ENCODE assay signal across 20 mouse cellular contexts in the genomic region with DNA sequence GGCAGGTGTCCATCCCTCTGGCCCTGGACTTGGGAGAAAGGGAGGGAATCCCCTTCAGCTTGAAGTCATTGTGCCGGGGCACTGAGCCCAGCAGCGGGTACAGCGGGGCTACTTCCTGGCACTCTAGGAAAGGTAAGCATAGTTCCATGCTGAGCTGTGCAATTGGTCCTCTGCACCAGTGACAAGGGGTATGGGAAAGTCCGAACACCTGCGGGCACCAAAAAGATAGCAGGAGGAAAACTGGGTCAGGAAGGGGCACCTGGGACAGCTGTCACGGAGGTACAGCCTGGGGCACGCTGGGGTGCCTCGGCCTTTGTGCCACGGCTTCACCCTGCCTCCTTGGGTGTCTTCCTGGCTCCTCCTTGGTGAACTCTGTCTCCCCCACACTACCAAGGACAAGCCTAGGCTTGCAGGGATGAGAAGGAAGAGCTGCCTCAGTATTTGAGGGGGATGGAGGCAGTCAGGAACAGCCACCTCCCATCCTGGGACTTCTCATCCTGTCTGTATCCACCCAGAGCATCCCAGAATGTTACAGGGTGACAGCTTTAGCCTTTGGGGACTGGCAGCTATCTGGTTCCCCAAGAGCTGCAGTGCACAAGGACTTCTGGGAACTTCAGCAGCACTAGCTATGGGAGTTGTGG. TPM values are rescaled to one million over a fixed set of nuclear protein-coding genes. Genes with fewer than 3 reads are reported as not detected.
DNase-seq lines count a peak whose midpoint lies in the region; ATAC-seq and TF ChIP-seq lines count a peak whose summit lies in the region.
"Had no signal": no experiment of that assay in that cellular context is flagged by ENCODE, and none has a peak within 500 bp of the region (broad histone marks: within the 10 kb centered on the region; RNA-seq: fewer than 3 reads in every experiment).

No protein-coding gene starts in this region.

- H3K4me1 ChIP-seq in kidney, embryonic 15.5 days = peaks cover 61% of the 10 kb centered on the region
- peaks cover 0 to 22% of the 10 kb centered on the region in 2 experiments; a peak in 3 of 4 replicates for H3K4me1 ChIP-seq in MEL (ENCODE audit: control insufficient read depth in 1 of 2, insufficient read depth in 2 of 2, low read length in 2 of 2)

- DNase-seq in kidney, adult 8-10 months = no peak
- DNase-seq in MEL (ENCODE audit: low read depth, low spot score) = no peak
- peak; percentile 71 for DNase-seq in induced T-regulatory cell, adult 2 months (ENCODE audit: low read depth)
- DNase-seq in thymus, postnatal 36 days = peak; percentile 49 to 64
- DNase-seq in layer of hippocampus, postnatal 10 days (ENCODE audit: low spot score in 2 of 2) = no peak
- DNase-seq in cerebellum, postnatal 4 days (ENCODE audit: low spot score in 2 of 2) = no peak
- DNase-seq in heart, adult 11 months = no peak
- DNase-seq: adrenal gland, adult 2 months; B cell, adult 2 months; cerebellum, adult 8-10 months; gastrocnemius, postnatal 25 days; heart, postnatal 4 days; kidney, postnatal 10 days; left cerebral cortex, postnatal 4 days; lung, embryonic 14.5 days; right cerebral cortex, postnatal 4 days had no signal

- no peak for TF ChIP-seq CTCF in MEL (IDR thresholded peaks at IDR 0.05 in 2 of 3, conservative IDR thresholded peaks at IDR 0.05 in 1 of 3; ENCODE audit: control insufficient read depth in 1 of 3, insufficient read depth in 1 of 3, low read depth in 2 of 3, low read length in 3 of 3, poor library complexity in 1 of 3, severe bottlenecking in 1 of 3)

- no peaks in the 10 kb centered on the region for H3K36me3 ChIP-seq in kidney, embryonic 15.5 days
- peaks cover 2 to 10% of the 10 kb centered on the region in 2 experiments; a peak in 3 of 4 replicates for H3K36me3 ChIP-seq in MEL (ENCODE audit: control insufficient read depth in 1 of 2, insufficient read depth in 2 of 2, low read length in 2 of 2)

- H3K4me2 ChIP-seq in kidney, embryonic 15.5 days = no peak overlapping the region
- H3K4me2 ChIP-seq: heart, embryonic 11.5 days; liver, embryonic 11.5 days; lung, embryonic 14.5 days had no signal

- H3K9me3 ChIP-seq in kidney, embryonic 15.5 days (replicated peaks) = no peaks in the 10 kb centered on the region
- H3K9me3 ChIP-seq in MEL (replicated peaks; ENCODE audit: insufficient read depth, low read length) = no peaks in the 10 kb centered on the region

- H3K79me2 ChIP-seq in MEL (ENCODE audit: control insufficient read depth, insufficient read depth, low read length, poor library complexity) = peaks cover 32% of the 10 kb centered on the region

- no peak for TF ChIP-seq POLR2A in MEL (IDR thresholded peaks at IDR 0.05; ENCODE audit: control insufficient read depth in 1 of 2, insufficient read depth in 1 of 2, low read depth in 1 of 2, low read length in 2 of 2, poor library complexity in 1 of 2)

- TF ChIP-seq EP300 in MEL (IDR thresholded peaks at IDR 0.05; ENCODE audit: low read depth in 1 of 2, low read length in 2 of 2) = no peak

- H3K27me3 ChIP-seq in kidney, embryonic 15.5 days = peaks cover 8% of the 10 kb centered on the region; the same call in 1 of the 2 replicates
- H3K27me3 ChIP-seq in MEL (ENCODE audit: control insufficient read depth in 1 of 2, insufficient read depth in 2 of 2, low read length in 2 of 2) = no peaks in the 10 kb centered on the region

- ATAC-seq in kidney, embryonic 15.5 days (replicated peaks; ENCODE audit: low FRiP score) = no peak

- 75% methylated on average over 9 of the region's 9 CpGs for WGBS in kidney, embryonic 15.5 days

- H3K27ac ChIP-seq in kidney, embryonic 15.5 days = peak overlapping the region; percentile 29; the same call in 1 of the 2 replicates
- peak overlapping the region; percentile 56 for H3K27ac ChIP-seq in MEL (ENCODE audit: control insufficient read depth, low read depth, low read length)

- TF ChIP-seq RAD21 in MEL (IDR thresholded peaks at IDR 0.05; ENCODE audit: low read depth, low read length) = no peak

- H3K4me3 ChIP-seq in kidney, embryonic 15.5 days (replicated peaks) = no peak overlapping the region
- no peak overlapping the region for H3K4me3 ChIP-seq in MEL (ENCODE audit: control insufficient read depth in 1 of 2, insufficient read depth in 1 of 2, low read depth in 2 of 2, low read length in 2 of 2)

- H3K9ac ChIP-seq in kidney, embryonic 15.5 days = no peak overlapping the region
- 0 out of 2 replicates have a peak overlapping the region, but pooled peaks have one; percentile 16 for H3K9ac ChIP-seq in MEL (ENCODE audit: control insufficient read depth, low read depth, low read length, poor library complexity, severe bottlenecking)
- H3K9ac ChIP-seq: lung, embryonic 14.5 days had no signal

TF ChIP-seq in MEL, 35 proteins besides CTCF, POLR2A, EP300 and RAD21:
- TF ChIP-seq ZNF384 (IDR thresholded peaks at IDR 0.05; ENCODE audit: low read depth, low read length) = no peak
- no peak for TF ChIP-seq MAZ (IDR thresholded peaks at IDR 0.05; ENCODE audit: low read depth, low read length)
- no peak for TF ChIP-seq MEF2A (IDR thresholded peaks at IDR 0.05; ENCODE audit: extremely low read depth, insufficient replicate concordance, low read depth, low read length, poor library complexity, severe bottlenecking)
- no peak for TF ChIP-seq POLR2AphosphoS2 (IDR thresholded peaks at IDR 0.05; ENCODE audit: low read length)
- TF ChIP-seq GABPA (IDR thresholded peaks at IDR 0.05; ENCODE audit: low read depth, low read length) = no peak
- TF ChIP-seq ELF1 (IDR thresholded peaks at IDR 0.05; ENCODE audit: low read depth, low read length) = no peak
- no peak for TF ChIP-seq SMC3 (IDR thresholded peaks at IDR 0.05; ENCODE audit: low read depth, low read length)
- TF ChIP-seq MXI1 (IDR thresholded peaks at IDR 0.05; ENCODE audit: low read depth, low read length) = no peak
- no peak for TF ChIP-seq NRF1 (IDR thresholded peaks at IDR 0.05; ENCODE audit: insufficient read depth, low read depth, low read length, poor library complexity, severe bottlenecking)
- no peak for TF ChIP-seq CHD1 (IDR thresholded peaks at IDR 0.05; ENCODE audit: low read depth, low read length)
- no peak for TF ChIP-seq JUND (IDR thresholded peaks at IDR 0.05; ENCODE audit: low read depth, low read length)
- TF ChIP-seq BHLHE40 (IDR thresholded peaks at IDR 0.05; ENCODE audit: borderline replicate concordance, low read depth, low read length) = no peak
- TF ChIP-seq SIN3A (IDR thresholded peaks at IDR 0.05; ENCODE audit: low read length) = no peak
- TF ChIP-seq MYC (IDR thresholded peaks at IDR 0.05; ENCODE audit: low read depth, low read length) = no peak

RNA-seq across cellular contexts. Expression of gene Ptpn7, which starts 2.8 kb away (rescaled TPM):
- polyA plus RNA-seq in kidney, embryonic 15.5 days (2015; fragmentation: Nextera tagmentation; extraction: Ambion mirVana) = 1.2 TPM in 2 replicates
- total RNA-seq in MEL (2012; rRNA removed) = 173 and 202 TPM in 2 replicates
- 100 to 1,000 TPM in 1 of 2 experiments, not detected in 1; 215 TPM for polyA plus RNA-seq in MEL (2012; ENCODE audit: insufficient read depth in 1 of 2, insufficient read length in 2 of 2, low read depth in 1 of 2, low replicate concordance in 2 of 2, missing spikeins in 1 of 2)
- under 1 TPM; 0.11 to 0.14 TPM for total RNA-seq in layer of hippocampus, postnatal 10 days (2021)

RNA-seq across cellular contexts. Expression of gene Arl8a, which starts 17.0 kb away (rescaled TPM):
- 45.3 and 52.3 TPM in 2 replicates for polyA plus RNA-seq in kidney, embryonic 15.5 days (2015; fragmentation: Nextera tagmentation; extraction: Ambion mirVana)
- total RNA-seq in MEL (2012; rRNA removed) = 8.0 and 9.0 TPM in 2 replicates
- 10 to 100 TPM in 1 of 2 experiments, not detected in 1; 47.7 TPM for polyA plus RNA-seq in MEL (2012; ENCODE audit: insufficient read depth in 1 of 2, insufficient read length in 2 of 2, low read depth in 1 of 2, low replicate concordance in 2 of 2, missing spikeins in 1 of 2)
- 100 to 1,000 TPM; 393 to 420 TPM for total RNA-seq in layer of hippocampus, postnatal 10 days (2021)

RNA-seq across cellular contexts. Expression of gene Lgr6, which starts 24.6 kb away (rescaled TPM):
- polyA plus RNA-seq in kidney, embryonic 15.5 days (2015; fragmentation: Nextera tagmentation; extraction: Ambion mirVana) = 0.98 and 1.1 TPM in 2 replicates
- total RNA-seq in MEL (2012; rRNA removed) = 0.04 and 0.07 TPM in 2 replicates
- polyA plus RNA-seq in MEL (2012; ENCODE audit: insufficient read depth in 1 of 2, insufficient read length in 2 of 2, low read depth in 1 of 2, low replicate concordance in 2 of 2, missing spikeins in 1 of 2) = under 1 TPM in 1 of 2 experiments, not detected in 1; 0.10 TPM
- 1 to 10 TPM; 1.4 to 1.8 TPM for total RNA-seq in layer of hippocampus, postnatal 10 days (2021)

RNA-seq across cellular contexts. Expression of gene Gpr37l1, which starts 37.8 kb away (rescaled TPM):
- polyA plus RNA-seq in kidney, embryonic 15.5 days (2015; fragmentation: Nextera tagmentation; extraction: Ambion mirVana) = 0.09 TPM in 1 of 2 replicates, not detected in the other
- total RNA-seq in MEL (2012; rRNA removed) = not detected in 2 replicates
- not detected for polyA plus RNA-seq in MEL (2012; ENCODE audit: insufficient read depth in 1 of 2, insufficient read length in 2 of 2, low read depth in 1 of 2, low replicate concordance in 2 of 2, missing spikeins in 1 of 2)
- 100 to 1,000 TPM; 120 to 129 TPM for total RNA-seq in layer of hippocampus, postnatal 10 days (2021)
- total RNA-seq: megakaryocyte progenitor cell, adult 5-6 weeks had no signal
- polyA plus RNA-seq: heart, embryonic 11.5 days; liver, embryonic 11.5 days; lung, embryonic 14.5 days had no signal

Comparison
In these comparisons a context has a peak if more than half of its experiments do, and no peak if none do; other contexts are left out.
1. DNase-seq: peak in induced T-regulatory cell, adult 2 months (single experiment) and thymus, postnatal 36 days (2 of 2); none in kidney, adult 8-10 months (0 of 2), MEL (single experiment), layer of hippocampus, postnatal 10 days (0 of 2), cerebellum, postnatal 4 days (0 of 2) and heart, adult 11 months (single experiment).
2. RNA of gene Ptpn7, which starts 2.8 kb away (total RNA-seq): 173 to 202 TPM in MEL; 0.11 to 0.14 TPM in layer of hippocampus, postnatal 10 days; every median in the first group is over 100 times any median in the second.
3. RNA of gene Arl8a, which starts 17.0 kb away (total RNA-seq): 393 to 420 TPM in layer of hippocampus, postnatal 10 days; 8.0 to 9.0 TPM in MEL; every median in the first group is over 10 times any median in the second.